Comparison of ENCODE assay signal across 10 mouse cellular contexts in the genomic region with DNA sequence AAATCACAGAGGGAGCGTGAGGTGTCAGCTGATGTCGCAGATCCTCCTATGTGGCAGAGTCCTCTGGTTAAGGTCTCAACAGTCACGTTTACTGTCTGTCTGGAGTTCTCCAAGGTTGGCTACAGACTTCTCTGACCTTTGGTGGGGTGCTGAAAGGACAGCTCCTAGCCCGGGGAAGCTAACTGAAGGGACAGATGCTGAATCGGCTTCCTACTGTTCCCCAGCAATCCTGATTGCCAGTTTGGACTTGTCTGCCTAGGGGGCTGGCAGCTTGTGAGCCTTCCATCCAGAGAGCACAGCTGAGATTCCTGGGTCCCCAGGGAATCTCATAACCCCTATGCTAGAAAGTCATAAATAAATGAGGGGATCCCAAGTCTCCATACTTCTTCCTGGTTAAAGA. TPM values are rescaled to one million over a fixed set of nuclear protein-coding genes. Genes with fewer than 3 reads are reported as not detected.
DNase-seq lines count a peak whose midpoint lies in the region; ATAC-seq and TF ChIP-seq lines count a peak whose summit lies in the region.
"Had no signal": no experiment of that assay in that cellular context is flagged by ENCODE, and none has a peak within 500 bp of the region (broad histone marks: within the 10 kb centered on the region; RNA-seq: fewer than 3 reads in every experiment).

No protein-coding gene starts in this region.

- no peaks in the 10 kb centered on the region for H3K9me3 ChIP-seq in midbrain, embryonic 10.5 days (replicated peaks)
- no peaks in the 10 kb centered on the region for H3K9me3 ChIP-seq in midbrain, embryonic 14.5 days (ENCODE audit: control insufficient read depth, low read length)
- H3K9me3 ChIP-seq in embryonic facial prominence, embryonic 11.5 days (replicated peaks; ENCODE audit: control insufficient read depth, low read length) = no peaks in the 10 kb centered on the region

- H3K27ac ChIP-seq in midbrain, embryonic 10.5 days (replicated peaks) = no peak overlapping the region
- H3K27ac ChIP-seq in midbrain, embryonic 14.5 days (replicated peaks; ENCODE audit: low read depth, low read length) = no peak overlapping the region
- no peak overlapping the region for H3K27ac ChIP-seq in embryonic facial prominence, embryonic 11.5 days (replicated peaks; ENCODE audit: low read depth, low read length)
- 0 out of 2 replicates have a peak overlapping the region, but pooled peaks have one; percentile 65 for H3K27ac ChIP-seq in olfactory bulb, adult 2 months (ENCODE audit: insufficient read depth, low read depth, low read length)
- H3K27ac ChIP-seq in layer of hippocampus, adult 2 months = no peak overlapping the region; the same call in 1 of the 2 replicates

- H3K4me1 ChIP-seq in midbrain, embryonic 10.5 days = peaks cover 44% of the 10 kb centered on the region
- peaks cover 24% of the 10 kb centered on the region for H3K4me1 ChIP-seq in midbrain, embryonic 14.5 days (ENCODE audit: control insufficient read depth, insufficient read depth, low read length)
- peaks cover 7% of the 10 kb centered on the region for H3K4me1 ChIP-seq in embryonic facial prominence, embryonic 11.5 days (ENCODE audit: control insufficient read depth, insufficient read depth, low read length)
- H3K4me1 ChIP-seq in olfactory bulb, adult 2 months (ENCODE audit: control insufficient read depth, insufficient read depth, low read length) = peaks cover 26% of the 10 kb centered on the region

- no peaks in the 10 kb centered on the region for H3K36me3 ChIP-seq in midbrain, embryonic 10.5 days
- H3K36me3 ChIP-seq in midbrain, embryonic 14.5 days (ENCODE audit: control insufficient read depth, insufficient read depth, low read length) = no peaks in the 10 kb centered on the region
- H3K36me3 ChIP-seq in embryonic facial prominence, embryonic 11.5 days (replicated peaks; ENCODE audit: control insufficient read depth, insufficient read depth, low read depth, low read length) = no peaks in the 10 kb centered on the region

- H3K4me3 ChIP-seq in midbrain, embryonic 10.5 days = no peak overlapping the region
- H3K4me3 ChIP-seq in midbrain, embryonic 14.5 days (replicated peaks; ENCODE audit: low read depth, low read length) = no peak overlapping the region
- H3K4me3 ChIP-seq in embryonic facial prominence, embryonic 11.5 days (ENCODE audit: low read depth, low read length) = no peak overlapping the region
- no peak overlapping the region for H3K4me3 ChIP-seq in olfactory bulb, adult 2 months (ENCODE audit: insufficient read depth, low read depth, low read length)
- no peak overlapping the region for H3K4me3 ChIP-seq in layer of hippocampus, adult 2 months
- H3K4me3 ChIP-seq: megakaryocyte, embryonic 14.5 days had no signal

- DNase-seq in cerebellum, adult 11-12 months = peak; percentile 41
- no peak for DNase-seq in cerebellum, adult 9-10 months
- peak; percentile 54 for DNase-seq in midbrain, embryonic 10.5 days (ENCODE audit: low spot score)
- DNase-seq in midbrain, embryonic 14.5 days = no peak
- peak; percentile 78 for DNase-seq in embryonic facial prominence, embryonic 11.5 days (ENCODE audit: low spot score)
- DNase-seq in layer of hippocampus, adult 2 months (ENCODE audit: low spot score in 2 of 2) = no peak
- DNase-seq: cerebellum, adult 8-10 months had no signal

- TF ChIP-seq CTCF in olfactory bulb, adult 2 months (IDR thresholded peaks at IDR 0.05; ENCODE audit: insufficient read depth, low read depth, low read length) = no peak
- TF ChIP-seq CTCF in layer of hippocampus, adult 2 months (conservative IDR thresholded peaks at IDR 0.05) = no peak

- 0% methylated on average over 5 of the region's 5 CpGs for WGBS in midbrain, embryonic 10.5 days
- 7% methylated on average over 5 of the region's 5 CpGs for WGBS in midbrain, embryonic 14.5 days
- WGBS in embryonic facial prominence, embryonic 11.5 days = 8% methylated on average over 5 of the region's 5 CpGs
- WGBS in olfactory bulb, adult 2 months = 31% methylated on average over 5 of the region's 5 CpGs

- H3K4me2 ChIP-seq in midbrain, embryonic 14.5 days (ENCODE audit: low read length) = no peak overlapping the region
- no peak overlapping the region for H3K4me2 ChIP-seq in embryonic facial prominence, embryonic 11.5 days (ENCODE audit: low read depth, low read length)

- ATAC-seq in midbrain, embryonic 14.5 days (ENCODE audit: low FRiP score, low TSS enrichment) = no peak
- no peak for ATAC-seq in embryonic facial prominence, embryonic 11.5 days (replicated peaks; ENCODE audit: insufficient number of reproducible peaks, low FRiP score, low TSS enrichment, low read depth)
- no peak for ATAC-seq in megakaryocyte progenitor cell, adult 5-6 weeks (replicated peaks; ENCODE audit: poor library complexity)

- H3K9ac ChIP-seq in midbrain, embryonic 14.5 days (replicated peaks; ENCODE audit: low read length) = no peak overlapping the region
- no peak overlapping the region for H3K9ac ChIP-seq in embryonic facial prominence, embryonic 11.5 days (replicated peaks; ENCODE audit: low read length)

- peaks cover 70% of the 10 kb centered on the region for H3K27me3 ChIP-seq in midbrain, embryonic 10.5 days (ENCODE audit: low read depth, poor library complexity, severe bottlenecking)
- peaks cover 8% of the 10 kb centered on the region for H3K27me3 ChIP-seq in midbrain, embryonic 14.5 days (ENCODE audit: control insufficient read depth, insufficient read depth, low read length)
- peaks cover 44% of the 10 kb centered on the region for H3K27me3 ChIP-seq in embryonic facial prominence, embryonic 11.5 days (ENCODE audit: control insufficient read depth, insufficient read depth, low read length)

- no peak for TF ChIP-seq POLR2A in olfactory bulb, adult 2 months (IDR thresholded peaks at IDR 0.05; ENCODE audit: insufficient read depth, low read depth, low read length)

RNA-seq across cellular contexts. Expression of a gene that starts 1.2 kb away (rescaled TPM):
- polyA plus RNA-seq in midbrain, embryonic 10.5 days (2016; fragmentation: Nextera tagmentation; extraction: Ambion mirVana) = 142 and 235 TPM in 2 replicates
- polyA plus RNA-seq in midbrain, embryonic 14.5 days (2014; fragmentation: Nextera tagmentation; extraction: Ambion mirVana) = 906 and 957 TPM in 2 replicates
- 82.9 and 96.6 TPM in 2 replicates for polyA plus RNA-seq in embryonic facial prominence, embryonic 11.5 days (2014; fragmentation: Nextera tagmentation; extraction: Ambion mirVana)
- polyA plus RNA-seq in olfactory bulb, adult 2 months (2012; ENCODE audit: insufficient read depth, insufficient read length, low replicate concordance, missing spikeins) = 2,655 TPM in 1 of 2 replicates, not detected in the other
- total RNA-seq in layer of hippocampus, adult 2 months (2021) = 100 to 1,000 TPM; 234 to 238 TPM
- not detected in 2 replicates for total RNA-seq in megakaryocyte progenitor cell, adult 5-6 weeks (2015)
- total RNA-seq in megakaryocyte progenitor cell, adult 5-6 weeks (2017) = not detected in 2 replicates

Comparison
In these comparisons a context has a peak if more than half of its experiments do, and no peak if none do; other contexts are left out.
1. DNase-seq: peak in cerebellum, adult 11-12 months (single experiment), midbrain, embryonic 10.5 days (single experiment) and embryonic facial prominence, embryonic 11.5 days (single experiment); none in cerebellum, adult 9-10 months (single experiment), midbrain, embryonic 14.5 days (single experiment) and layer of hippocampus, adult 2 months (0 of 2).